Mouse (Mus musculus) testis, postnatal 14 days (tissue): Measurements from ENCODE around the gene Myo5c.
"Not testable (repeated sequence)": the region's sequence is repeated elsewhere in the genome, so short reads cannot be mapped to it uniquely, and the experiment has no call there.

Experiments
- DNase-seq: peaks from one replicate; pipeline ENCODE4 v3.0.0; 2021; ENCODE audit warnings: low spot score

The Myo5c gene

GRCm38 (mm10) chr9:75243730-75244406 lies 12.0 kb downstream of the Myo5c start:
- DNase-seq = no peak

DNA sequence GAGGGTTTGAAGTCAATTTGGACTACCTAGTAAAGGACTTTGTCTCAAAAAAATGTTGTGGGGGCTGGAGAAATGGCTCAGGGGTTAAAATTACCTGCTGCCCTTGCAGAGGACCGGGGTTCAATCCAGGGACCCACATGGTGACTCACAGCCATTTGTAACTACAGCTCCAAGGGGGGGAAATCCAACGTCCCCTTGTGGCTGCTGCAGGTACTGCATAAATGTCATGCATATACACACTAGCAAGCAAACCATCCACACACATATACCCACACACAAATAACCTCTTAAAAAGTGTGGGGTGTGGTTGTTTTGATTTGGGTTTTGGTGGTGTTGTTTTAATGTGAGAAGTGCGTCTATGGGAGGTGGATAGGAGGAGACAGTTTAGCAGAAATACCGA lies 12.7 kb downstream of the Myo5c start:
- DNase-seq = no peak

- no peak for DNase-seq
Measured at GRCm38 (mm10) chr9:75246080-75246930, 14.5 kb downstream of the Myo5c start.

DNA sequence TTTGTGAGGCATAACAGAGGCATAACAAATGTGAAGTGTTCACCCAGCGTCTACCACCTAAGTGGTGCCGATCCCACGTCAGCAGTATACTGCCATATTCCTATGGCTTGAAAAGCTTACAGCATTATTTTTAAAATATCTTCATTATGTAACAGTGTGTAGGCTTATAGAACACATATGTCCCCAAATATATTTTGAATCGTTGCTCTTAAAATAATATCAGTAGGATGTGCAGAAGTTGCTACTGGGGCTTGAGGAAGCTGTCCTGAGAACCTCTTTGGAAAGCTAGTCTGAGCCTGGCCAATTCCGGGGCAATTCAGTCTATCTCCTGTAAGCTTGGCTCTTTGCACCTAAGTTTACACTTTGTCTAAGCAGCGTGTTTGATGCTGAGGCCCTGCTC lies 16.1 kb downstream of the Myo5c start:
- no peak for DNase-seq

GRCm38 (mm10) chr9:75248359-75248758 lies 16.5 kb downstream of the Myo5c start:
- DNase-seq = no peak

DNA sequence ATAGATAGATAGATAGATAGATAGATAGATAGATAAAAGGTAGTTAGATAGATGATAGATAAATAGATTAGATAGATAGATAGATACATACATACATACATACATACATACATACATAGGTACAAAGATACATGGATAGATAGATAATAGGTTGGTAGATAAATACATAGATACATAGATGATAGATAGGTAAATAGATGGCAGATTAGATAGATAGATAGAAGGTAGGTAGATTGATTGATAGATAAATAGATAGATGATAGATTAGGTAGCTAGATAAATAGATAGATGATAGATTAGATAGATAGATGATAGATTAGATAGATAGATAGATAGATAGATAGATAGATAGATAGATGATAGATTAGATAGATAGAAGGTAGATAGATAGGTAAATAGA lies 17.1 kb downstream of the Myo5c start:
- no peak for DNase-seq

GRCm38 (mm10) chr9:75253158-75253557 lies 21.3 kb downstream of the Myo5c start:
- not testable (repeated sequence) for DNase-seq

GRCm38 (mm10) chr9:75253766-75254165 lies 21.9 kb downstream of the Myo5c start:
- no peak for DNase-seq

DNA sequence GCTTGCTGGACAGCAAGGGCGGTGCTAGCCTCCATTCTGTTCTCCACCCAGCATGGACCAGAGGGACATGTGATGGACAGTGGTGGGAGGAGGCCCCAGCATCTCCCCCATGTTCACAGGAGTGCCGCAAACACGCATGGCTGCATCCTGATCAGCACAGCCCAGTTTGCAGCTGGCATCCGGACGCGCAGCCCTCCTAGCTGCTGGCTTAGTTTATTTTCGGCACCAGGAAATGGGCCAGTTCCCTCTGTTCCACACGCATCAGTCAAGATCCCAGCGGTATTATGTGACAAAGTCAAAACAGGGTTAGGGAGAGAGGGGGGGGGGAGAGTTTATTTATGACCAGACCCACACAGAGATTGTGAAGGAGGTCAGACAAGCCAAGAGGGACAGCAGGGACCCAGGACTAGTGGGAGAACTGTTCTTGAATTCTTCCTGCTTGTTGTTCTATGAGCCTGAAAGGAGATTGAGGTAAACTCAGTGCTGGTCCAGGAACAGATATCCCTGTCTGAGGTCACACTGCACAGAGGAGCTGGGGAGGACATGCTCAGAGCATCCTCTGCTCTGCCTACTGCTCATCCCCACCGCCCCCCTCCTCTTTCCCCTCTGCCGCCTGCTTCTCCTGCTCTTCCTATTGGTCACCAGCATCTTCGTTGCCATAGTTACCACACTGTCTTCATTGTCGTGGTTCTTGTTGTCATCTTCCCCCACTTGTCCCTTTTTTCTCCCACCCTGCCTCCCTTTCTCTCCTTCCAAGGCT lies 22.6 kb downstream of the Myo5c start:
- DNase-seq = no peak

- DNase-seq = no peak
Measured at GRCm38 (mm10) chr9:75255820-75256545, 24.2 kb downstream of the Myo5c start.

- DNase-seq = no peak
Measured at GRCm38 (mm10) chr9:75258792-75259191, 27.0 kb downstream of the Myo5c start.

DNA sequence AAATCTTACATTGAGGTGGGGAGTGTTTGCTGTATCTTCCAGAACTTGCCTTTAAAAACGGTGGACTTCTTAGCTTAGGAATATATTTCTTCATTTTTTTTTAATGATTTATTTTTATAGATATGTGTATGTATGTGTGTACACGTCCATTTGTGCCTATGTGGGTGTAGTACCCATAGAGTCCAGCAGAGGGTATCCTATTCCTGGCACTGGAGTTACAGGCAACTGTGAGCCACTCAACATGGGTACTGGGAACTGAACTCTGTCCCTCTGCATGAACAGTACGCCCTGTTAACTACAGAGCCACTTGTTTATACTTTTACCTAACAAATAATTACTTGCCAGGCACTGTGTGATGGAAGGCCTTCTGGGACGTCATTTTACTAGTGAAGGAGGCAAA lies 27.8 kb downstream of the Myo5c start:
- DNase-seq = no peak

DNA sequence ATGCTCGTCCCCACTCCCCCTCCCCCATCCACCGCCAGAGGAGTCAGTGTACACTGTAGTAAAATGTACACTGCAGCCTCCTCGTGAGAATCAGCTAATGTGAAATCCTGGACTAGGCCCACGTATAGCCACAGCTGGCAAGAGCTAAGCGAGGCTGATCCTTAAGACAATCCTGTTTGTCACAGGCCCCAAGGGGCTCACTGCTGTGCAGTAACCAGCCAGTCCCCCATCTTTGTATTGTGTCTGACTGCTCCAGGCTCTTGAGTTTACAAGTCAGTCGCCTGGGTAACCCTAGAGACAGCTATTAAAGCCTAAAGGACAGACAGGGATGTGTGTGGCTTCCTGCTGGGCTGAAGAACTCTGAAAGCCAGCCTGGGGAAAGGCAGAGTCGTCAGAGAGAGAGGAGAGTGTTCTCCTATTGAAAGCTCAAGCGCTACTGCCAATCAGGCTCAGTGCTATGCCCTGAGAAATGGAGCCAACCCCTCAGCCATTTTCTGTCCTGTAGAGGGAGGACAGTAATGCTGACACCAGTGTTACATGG lies 29.6 kb downstream of the Myo5c start:
- DNase-seq = no peak

GRCm38 (mm10) chr9:75262235-75262826 lies 30.5 kb downstream of the Myo5c start:
- no peak for DNase-seq

DNA sequence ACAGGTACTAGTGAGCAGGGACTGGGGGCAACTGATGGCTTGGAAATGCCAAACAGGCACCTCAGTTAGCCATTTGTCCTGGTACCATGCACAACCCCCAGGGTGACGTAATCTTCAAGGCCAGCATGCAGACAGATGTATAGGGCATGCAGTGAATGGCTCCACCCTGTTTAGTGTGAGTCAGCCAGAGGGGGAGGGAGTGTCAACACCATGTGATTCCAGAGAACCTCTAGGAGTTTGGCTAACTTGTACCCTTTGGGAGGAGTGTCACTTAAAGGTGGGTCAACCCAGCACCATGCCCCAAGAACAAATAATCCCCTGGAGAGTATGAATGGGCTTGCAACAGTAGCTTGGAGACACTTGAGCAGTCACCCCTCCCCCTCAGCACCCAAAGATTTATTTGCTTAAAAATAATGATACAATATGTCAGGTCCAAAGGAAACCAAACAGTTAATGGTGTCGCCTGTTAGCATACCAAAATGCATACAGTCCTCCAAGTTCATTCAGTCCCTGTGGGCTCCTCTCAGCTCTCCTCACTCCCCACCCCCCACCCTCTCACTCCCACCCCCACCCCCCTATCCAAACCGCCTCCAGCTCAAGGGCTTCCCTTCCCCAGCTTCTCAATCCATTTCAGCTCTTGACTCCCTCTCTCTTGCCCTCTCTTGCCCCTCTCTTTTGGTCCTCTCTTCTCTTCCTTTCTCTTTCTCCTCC lies 32.3 kb downstream of the Myo5c start:
- no peak for DNase-seq

DNA sequence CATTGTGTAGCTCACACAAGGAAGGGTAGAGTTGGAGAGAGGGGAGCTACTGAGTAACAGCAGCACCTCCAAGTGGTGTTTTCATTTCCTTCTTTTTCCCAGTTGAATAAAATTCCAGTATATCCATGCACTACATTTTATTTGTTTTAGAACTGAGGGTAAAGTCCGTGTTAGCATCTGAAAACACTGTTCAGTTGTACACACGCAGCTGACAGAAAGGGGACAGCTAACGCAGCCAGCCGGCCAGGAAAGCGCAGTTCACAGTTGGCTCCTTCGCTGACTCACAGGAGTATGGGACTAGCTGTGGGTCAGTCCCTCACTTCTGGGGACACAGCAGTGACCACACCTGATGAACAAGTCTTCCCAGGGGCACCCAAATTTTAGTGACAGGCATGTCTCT lies 35.3 kb downstream of the Myo5c start:
- no peak for DNase-seq

DNA sequence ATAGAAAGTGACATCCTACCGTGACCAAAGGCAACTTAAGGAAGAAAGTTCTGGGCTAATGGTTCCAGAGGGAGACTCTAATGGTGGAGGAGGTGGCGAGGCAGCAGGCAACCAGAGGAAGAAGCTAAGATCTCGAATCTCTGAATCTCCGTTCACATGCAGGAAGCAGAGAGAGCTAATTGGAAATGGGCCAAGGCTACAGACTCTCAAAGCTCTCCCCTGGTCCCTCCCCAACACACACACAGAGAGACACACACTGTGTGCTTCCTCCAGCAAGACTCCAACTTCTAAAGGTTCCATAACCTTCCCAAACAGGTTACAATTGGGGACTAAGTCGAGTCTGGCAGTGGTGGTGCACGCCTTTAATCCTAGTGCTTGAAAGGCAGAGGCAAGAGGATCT lies 38.6 kb downstream of the Myo5c start:
- no peak for DNase-seq

DNA sequence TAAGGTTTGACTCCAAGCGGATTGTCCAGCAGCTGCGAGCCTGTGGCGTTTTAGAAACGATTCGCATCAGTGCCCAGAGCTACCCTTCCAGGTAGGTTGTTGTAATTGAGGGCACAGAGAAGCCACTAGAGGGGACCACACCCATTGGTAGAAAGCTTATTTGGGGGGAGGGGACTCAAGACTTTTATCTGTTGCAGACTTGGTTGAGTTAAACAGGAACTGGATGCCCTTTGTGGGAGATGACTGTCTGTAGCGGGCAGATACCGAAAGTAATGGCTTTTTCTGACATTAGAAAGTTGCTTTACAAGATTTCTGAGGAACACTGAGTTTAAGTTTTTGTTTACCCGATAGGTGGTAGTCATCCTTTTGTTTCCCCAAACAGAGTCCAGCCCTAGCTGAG lies 39.7 kb downstream of the Myo5c start:
- DNase-seq = no peak

- no peak for DNase-seq
Measured at GRCm38 (mm10) chr9:75273646-75274045, 41.8 kb downstream of the Myo5c start.

- DNase-seq = no peak
Measured at GRCm38 (mm10) chr9:75274486-75274885, 42.7 kb downstream of the Myo5c start.

DNA sequence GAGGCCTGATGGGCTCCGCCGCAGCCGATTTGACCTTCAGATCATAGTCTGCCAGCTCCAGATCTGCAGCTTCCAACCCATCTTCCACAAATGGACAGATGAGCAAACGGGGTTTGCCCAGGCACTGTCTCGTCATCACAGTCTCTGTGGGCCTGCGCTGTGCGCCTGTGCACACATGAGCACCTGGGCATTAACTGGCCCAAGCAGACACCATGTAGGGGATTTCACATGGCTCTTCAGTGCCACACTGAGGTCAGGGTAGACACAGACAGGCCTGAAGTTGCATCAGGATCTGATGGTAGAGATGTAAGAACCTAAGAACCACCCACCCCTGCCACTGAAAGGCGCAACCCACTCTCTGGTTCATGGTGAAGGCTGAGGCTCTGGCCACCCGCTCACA lies 43.2 kb downstream of the Myo5c start:
- no peak for DNase-seq
